Mouse (Mus musculus): ENCODE measurements around the gene Anapc15-ps. TPM values are rescaled to one million over a fixed set of nuclear protein-coding genes. Genes with fewer than 3 reads are reported as not detected.

Anapc15-ps gene
- polyA plus RNA-seq (2015; fragmentation: Nextera tagmentation; extraction: Ambion mirVana) = not detected in 2 replicates

GRCm38 (mm10) chr10:95673351-95673750 lies at the start of gene Anapc15-ps:
Gene Anapc15-ps, minus strand, starts transcription at chr10:95673451.
- no peaks in the 10 kb centered on the region for H3K9me3 ChIP-seq (ENCODE audit: control insufficient read depth, low read length)
- WGBS = 93% methylated on average over 3 of the region's 3 CpGs

GRCm38 (mm10) chr10:95722203-95722611 lies 49.0 kb upstream of the Anapc15-ps start:
- peaks cover 9% of the 10 kb centered on the region; the same call in 1 of the 2 replicates for H3K4me1 ChIP-seq (ENCODE audit: control insufficient read depth, insufficient read depth, low read length)
- H3K27ac ChIP-seq (ENCODE audit: low read length) = no peak overlapping the region
- no peak for ATAC-seq
- H3K9ac ChIP-seq (ENCODE audit: low read depth, low read length) = no peak overlapping the region
- no peak overlapping the region for H3K4me3 ChIP-seq (ENCODE audit: low read length)
- no peak overlapping the region for H3K4me2 ChIP-seq (ENCODE audit: low read depth, low read length)
- no peaks in the 10 kb centered on the region for H3K36me3 ChIP-seq (ENCODE audit: control insufficient read depth, insufficient read depth, low read length)
- WGBS = 65% methylated on average over 10 of the region's 10 CpGs
- H3K27me3 ChIP-seq (replicated peaks; ENCODE audit: control insufficient read depth, insufficient read depth, low read length) = no peaks in the 10 kb centered on the region
- no peaks in the 10 kb centered on the region for H3K9me3 ChIP-seq (ENCODE audit: control insufficient read depth, low read length)

More at GRCm38 (mm10) chr10:95673351-95673750, at the start of gene Anapc15-ps:
- H3K4me2 ChIP-seq (ENCODE audit: low read depth, low read length) = no peak within 1 kb of the TSS
- H3K9ac ChIP-seq (ENCODE audit: low read depth, low read length) = no peak within 1 kb of the TSS
- H3K27me3 ChIP-seq (replicated peaks; ENCODE audit: control insufficient read depth, insufficient read depth, low read length) = no peaks in the 10 kb centered on the region
- H3K4me1 ChIP-seq (ENCODE audit: control insufficient read depth, insufficient read depth, low read length) = no peaks in the 10 kb centered on the region
- H3K36me3 ChIP-seq (ENCODE audit: control insufficient read depth, insufficient read depth, low read length) = no peaks in the 10 kb centered on the region
- H3K4me3 ChIP-seq (ENCODE audit: low read length) = no peak within 1 kb of the TSS
- H3K27ac ChIP-seq (ENCODE audit: low read length) = no peak within 1 kb of the TSS
- no peak for ATAC-seq

- no peaks in the 10 kb centered on the region for H3K36me3 ChIP-seq (ENCODE audit: control insufficient read depth, insufficient read depth, low read length)
- no peak for ATAC-seq
- H3K9ac ChIP-seq (ENCODE audit: low read depth, low read length) = no peak overlapping the region
- H3K9me3 ChIP-seq (ENCODE audit: control insufficient read depth, low read length) = no peaks in the 10 kb centered on the region
- no peak overlapping the region for H3K27ac ChIP-seq (ENCODE audit: low read length)
- H3K4me2 ChIP-seq (ENCODE audit: low read depth, low read length) = no peak overlapping the region
- WGBS = 69% methylated on average over 12 of the region's 12 CpGs
- H3K27me3 ChIP-seq (replicated peaks; ENCODE audit: control insufficient read depth, insufficient read depth, low read length) = no peaks in the 10 kb centered on the region
- no peak overlapping the region for H3K4me3 ChIP-seq (ENCODE audit: low read length)
- 0 out of 2 replicates have a peak, but pooled peaks cover 7% of the 10 kb centered on the region for H3K4me1 ChIP-seq (ENCODE audit: control insufficient read depth, insufficient read depth, low read length)
Measured at GRCm38 (mm10) chr10:95720181-95720798, 47.0 kb upstream of the Anapc15-ps start.

- no peak for ATAC-seq
- Histone ChIP-seq H3K9ac (ENCODE audit: low read depth, low read length) (no peak overlapping the region), H3K27me3 (replicated peaks; ENCODE audit: control insufficient read depth, insufficient read depth, low read length) (no peaks in the 10 kb centered on the region), H3K27ac (ENCODE audit: low read length) (no peak overlapping the region), H3K4me2 (ENCODE audit: low read depth, low read length) (no peak overlapping the region), H3K4me1 (ENCODE audit: control insufficient read depth, insufficient read depth, low read length) (0 out of 2 replicates have a peak, but pooled peaks cover 7% of the 10 kb centered on the region), H3K9me3 (ENCODE audit: control insufficient read depth, low read length) (no peaks in the 10 kb centered on the region), H3K4me3 (ENCODE audit: low read length) (no peak overlapping the region), H3K36me3 (ENCODE audit: control insufficient read depth, insufficient read depth, low read length) (no peaks in the 10 kb centered on the region)
- WGBS = 76% methylated on average over 6 of the region's 6 CpGs
Measured at GRCm38 (mm10) chr10:95719472-95719871, 46.2 kb upstream of the Anapc15-ps start.

- H3K36me3 ChIP-seq (ENCODE audit: control insufficient read depth, insufficient read depth, low read length) = no peaks in the 10 kb centered on the region
- 0 out of 2 replicates have a peak, but pooled peaks cover 7% of the 10 kb centered on the region for H3K4me1 ChIP-seq (ENCODE audit: control insufficient read depth, insufficient read depth, low read length)
- WGBS = 48% methylated on average over 1 of the region's 1 CpGs
- no peaks in the 10 kb centered on the region for H3K27me3 ChIP-seq (replicated peaks; ENCODE audit: control insufficient read depth, insufficient read depth, low read length)
- no peak overlapping the region for H3K27ac ChIP-seq (ENCODE audit: low read length)
- no peaks in the 10 kb centered on the region for H3K9me3 ChIP-seq (ENCODE audit: control insufficient read depth, low read length)
- no peak for ATAC-seq
- H3K4me2 ChIP-seq (ENCODE audit: low read depth, low read length) = no peak overlapping the region
- H3K9ac ChIP-seq (ENCODE audit: low read depth, low read length) = no peak overlapping the region
- no peak overlapping the region for H3K4me3 ChIP-seq (ENCODE audit: low read length)
Measured at GRCm38 (mm10) chr10:95718760-95719159, 45.5 kb upstream of the Anapc15-ps start.

- 68% methylated on average over 16 of the region's 16 CpGs for WGBS
Measured at GRCm38 (mm10) chr10:95717106-95717680, 43.9 kb upstream of the Anapc15-ps start.

GRCm38 (mm10) chr10:95715687-95716086 lies 42.4 kb upstream of the Anapc15-ps start:
- Histone ChIP-seq H3K9me3 (ENCODE audit: control insufficient read depth, low read length) (no peaks in the 10 kb centered on the region), H3K4me1 (ENCODE audit: control insufficient read depth, insufficient read depth, low read length) (peaks cover 12% of the 10 kb centered on the region; the same call in 1 of the 2 replicates), H3K27me3 (replicated peaks; ENCODE audit: control insufficient read depth, insufficient read depth, low read length) (no peaks in the 10 kb centered on the region), H3K4me3 (ENCODE audit: low read length) (no peak overlapping the region), H3K9ac (ENCODE audit: low read depth, low read length) (no peak overlapping the region), H3K36me3 (ENCODE audit: control insufficient read depth, insufficient read depth, low read length) (no peaks in the 10 kb centered on the region), H3K4me2 (ENCODE audit: low read depth, low read length) (no peak overlapping the region), H3K27ac (ENCODE audit: low read length) (no peak overlapping the region)
- ATAC-seq = no peak
- WGBS = 52% methylated on average over 6 of the region's 6 CpGs

More at GRCm38 (mm10) chr10:95717106-95717680, 43.9 kb upstream of the Anapc15-ps start:
- peaks cover 10% of the 10 kb centered on the region; the same call in 1 of the 2 replicates for H3K4me1 ChIP-seq (ENCODE audit: control insufficient read depth, insufficient read depth, low read length)
- H3K4me3 ChIP-seq (ENCODE audit: low read length) = no peak overlapping the region
- no peaks in the 10 kb centered on the region for H3K36me3 ChIP-seq (ENCODE audit: control insufficient read depth, insufficient read depth, low read length)
- H3K9me3 ChIP-seq (ENCODE audit: control insufficient read depth, low read length) = no peaks in the 10 kb centered on the region
- H3K9ac ChIP-seq (ENCODE audit: low read depth, low read length) = no peak overlapping the region
- H3K4me2 ChIP-seq (ENCODE audit: low read depth, low read length) = no peak overlapping the region
- H3K27me3 ChIP-seq (replicated peaks; ENCODE audit: control insufficient read depth, insufficient read depth, low read length) = no peaks in the 10 kb centered on the region
- ATAC-seq = peak; percentile 13; the same call in 1 of the 2 replicates
- no peak overlapping the region for H3K27ac ChIP-seq (ENCODE audit: low read length)

GRCm38 (mm10) chr10:95712221-95712620 lies 39.0 kb upstream of the Anapc15-ps start:
- H3K4me3 ChIP-seq (ENCODE audit: low read length) = no peak overlapping the region
- no peak overlapping the region for H3K9ac ChIP-seq (ENCODE audit: low read depth, low read length)
- H3K4me2 ChIP-seq (ENCODE audit: low read depth, low read length) = no peak overlapping the region
- H3K27ac ChIP-seq (ENCODE audit: low read length) = no peak overlapping the region
- H3K27me3 ChIP-seq (replicated peaks; ENCODE audit: control insufficient read depth, insufficient read depth, low read length) = no peaks in the 10 kb centered on the region
- no peaks in the 10 kb centered on the region for H3K9me3 ChIP-seq (ENCODE audit: control insufficient read depth, low read length)
- ATAC-seq = peak; percentile 25; the same call in 1 of the 2 replicates
- 55% methylated on average over 6 of the region's 6 CpGs for WGBS
- peaks cover 9% of the 10 kb centered on the region; the same call in 1 of the 2 replicates for H3K4me1 ChIP-seq (ENCODE audit: control insufficient read depth, insufficient read depth, low read length)
- no peaks in the 10 kb centered on the region for H3K36me3 ChIP-seq (ENCODE audit: control insufficient read depth, insufficient read depth, low read length)

GRCm38 (mm10) chr10:95709903-95710660 lies 36.8 kb upstream of the Anapc15-ps start:
- H3K9ac ChIP-seq (ENCODE audit: low read depth, low read length) = no peak overlapping the region
- no peak overlapping the region for H3K27ac ChIP-seq (ENCODE audit: low read length)
- no peak for ATAC-seq
- H3K27me3 ChIP-seq (replicated peaks; ENCODE audit: control insufficient read depth, insufficient read depth, low read length) = no peaks in the 10 kb centered on the region
- no peaks in the 10 kb centered on the region for H3K36me3 ChIP-seq (ENCODE audit: control insufficient read depth, insufficient read depth, low read length)
- no peaks in the 10 kb centered on the region for H3K9me3 ChIP-seq (ENCODE audit: control insufficient read depth, low read length)
- 73% methylated on average over 8 of the region's 8 CpGs for WGBS
- H3K4me1 ChIP-seq (ENCODE audit: control insufficient read depth, insufficient read depth, low read length) = peaks cover 5% of the 10 kb centered on the region; the same call in 1 of the 2 replicates
- H3K4me2 ChIP-seq (ENCODE audit: low read depth, low read length) = no peak overlapping the region
- H3K4me3 ChIP-seq (ENCODE audit: low read length) = no peak overlapping the region
